Comparison of ENCODE assay signal across 25 mouse cellular contexts in genomic region chr2:16344564-16344963, GRCm38 (mm10). TPM values are rescaled to one million over a fixed set of nuclear protein-coding genes. Genes with fewer than 3 reads are reported as not detected.
A peak's percentile ranks its signal among the peaks of the same experiment; 100 is the strongest.
DNase-seq lines count a peak whose midpoint lies in the region; TF ChIP-seq lines count a peak whose summit lies in the region.
"Had no signal": no experiment of that assay in that cellular context is flagged by ENCODE, and none has a peak within 500 bp of the region (broad histone marks: within the 10 kb centered on the region; RNA-seq: fewer than 3 reads in every experiment).

No protein-coding gene starts in this region.

- no peaks in the 10 kb centered on the region for H3K4me1 ChIP-seq in ES-E14 (ENCODE audit: control insufficient read depth in 2 of 2, insufficient read depth in 2 of 2, low read length in 2 of 2, poor library complexity in 1 of 2)
- no peaks in the 10 kb centered on the region for H3K4me1 ChIP-seq in heart, adult 2 months (ENCODE audit: control insufficient read depth, insufficient read depth, low read length)

- TF ChIP-seq CTCF in heart, adult 2 months (IDR thresholded peaks at IDR 0.05): no peak

- TF ChIP-seq POLR2A in heart, adult 2 months (IDR thresholded peaks at IDR 0.05; ENCODE audit: insufficient read depth, low read depth, low read length): no peak

- no peak overlapping the region for H3K9ac ChIP-seq in ES-E14 (ENCODE audit: insufficient read depth, low read depth, low read length, poor library complexity, severe bottlenecking)
- H3K9ac ChIP-seq in heart, adult 2 months (ENCODE audit: low read depth, low read length): no peak overlapping the region

- no peak overlapping the region for H3K27ac ChIP-seq in ES-E14 (ENCODE audit: insufficient read depth, low read depth, low read length, poor library complexity, severe bottlenecking)
- H3K27ac ChIP-seq in heart, adult 2 months: no peak overlapping the region

- TF ChIP-seq EP300 in heart, adult 2 months (IDR thresholded peaks at IDR 0.05; ENCODE audit: insufficient read depth, low read depth, low read length): no peak

- peaks cover 2% of the 10 kb centered on the region; the same call in 1 of the 2 replicates for H3K36me3 ChIP-seq in ES-E14 (ENCODE audit: control insufficient read depth, insufficient read depth, low read length, poor library complexity, severe bottlenecking)
- H3K36me3 ChIP-seq in heart, adult 2 months (ENCODE audit: control insufficient read depth, insufficient read depth, low read length): no peaks in the 10 kb centered on the region
- H3K36me3 ChIP-seq: G1E had no signal

- in situ Hi-C loops in ES-E14 (cut with MboI; ENCODE audit: low sequenced_read_pairs in 2 of 2, unreplicated experiment in 2 of 2): no loop called here

- intact Hi-C loops in heart, adult 2 months (cut with DNase I): no loop called here

- WGBS in heart, adult 2 months: 66% methylated on average over 2 of the region's 2 CpGs

- H3K27me3 ChIP-seq in heart, adult 2 months (ENCODE audit: control insufficient read depth, insufficient read depth, low read length): no peaks in the 10 kb centered on the region
- H3K27me3 ChIP-seq: CH12.LX, Patski had no signal

- DNase-seq in ES-CJ7 (ENCODE audit: low read depth, low spot score) (peak; percentile 84), ES-E14 (ENCODE audit: low read depth, low spot score) (peak; percentile 41), R1 (ENCODE audit: low read depth, low spot score) (peak; percentile 95), ZHBTc4 (ENCODE audit: low read depth, low spot score) (peak; percentile 80)
- DNase-seq in cerebellum, adult 9-11 months: no peak
- no peak for DNase-seq in heart, adult 2 months
- no peak for DNase-seq in adrenal gland, postnatal 14 days
- no peak for DNase-seq in kidney, postnatal 36 days
- DNase-seq: adrenal gland, adult 2 months; adrenal gland, adult 8-10 months; adrenal gland, postnatal 10 days; adrenal gland, postnatal 25 days; adrenal gland, postnatal 36 days; B cell, adult 2 months; cerebellum, adult 11 months; cerebellum, adult 11-12 months; cerebellum, adult 18-20 months; cerebellum, adult 2 months; cerebellum, adult 8-10 months; cerebellum, adult 9-10 months; cerebellum, postnatal 10 days had no signal

- H3K9me3 ChIP-seq in ES-E14 (ENCODE audit: control insufficient read depth, insufficient read depth, low read depth, low read length): no peaks in the 10 kb centered on the region
- H3K9me3 ChIP-seq: G1E had no signal

- no peaks in the 10 kb centered on the region for H3K79me2 ChIP-seq in heart, adult 2 months (replicated peaks; ENCODE audit: control insufficient read depth, insufficient read depth, low read length)

- H3K4me3 ChIP-seq in ES-E14 (ENCODE audit: insufficient read depth in 1 of 2, low read depth in 1 of 2, low read length in 2 of 2, poor library complexity in 1 of 2, severe bottlenecking in 1 of 2): no peak overlapping the region
- H3K4me3 ChIP-seq in heart, adult 2 months: no peak overlapping the region

TF ChIP-seq in ES-E14, 5 proteins besides CTCF, POLR2A, EP300 and RAD21:
- no peak for TF ChIP-seq HCFC1 (IDR thresholded peaks at IDR 0.05; ENCODE audit: borderline replicate concordance, insufficient read depth, low read length)

RNA-seq across cellular contexts. Expression of gene Plxdc2, which starts 11.5 kb away (rescaled TPM):
- total RNA-seq in ES-E14 (2012; rRNA removed): 11.7 and 15.2 TPM in 2 replicates
- 10 to 100 TPM; 17.2 to 21.8 TPM for total RNA-seq in heart, adult 2 months (2021)
- polyA plus RNA-seq in heart, adult 2 months (2012; rRNA removed): 7.0 and 12.0 TPM in 2 replicates
- 15.9 and 22.1 TPM in 2 replicates for total RNA-seq in adrenal gland, postnatal 14 days (2021)
- total RNA-seq: CH12.LX, MEL had no signal
- polyA plus RNA-seq: G1E had no signal

Comparison
In these comparisons a context has a peak if more than half of its experiments do, and no peak if none do; other contexts are left out.
1. DNase-seq: peak in ES-CJ7 (single experiment), ES-E14 (single experiment), R1 (single experiment) and ZHBTc4 (single experiment); none in cerebellum, adult 9-11 months (single experiment), heart, adult 2 months (0 of 2), adrenal gland, postnatal 14 days (single experiment) and kidney, postnatal 36 days (0 of 2).